Mouse (Mus musculus) CD4-positive helper T cell, adult 2 months (primary cell): ENCODE results near the gene Steap3.
"Not testable (repeated sequence)": the region's sequence is repeated elsewhere in the genome, so short reads cannot be mapped to it uniquely, and the experiment has no call there.

Experiments used
- DNase-seq: peaks from one replicate; pipeline ENCODE4 v3.0.0-alpha.2; 2012; ENCODE audit warnings: low read depth, missing footprints, low spot score

The Steap3 gene

DNA sequence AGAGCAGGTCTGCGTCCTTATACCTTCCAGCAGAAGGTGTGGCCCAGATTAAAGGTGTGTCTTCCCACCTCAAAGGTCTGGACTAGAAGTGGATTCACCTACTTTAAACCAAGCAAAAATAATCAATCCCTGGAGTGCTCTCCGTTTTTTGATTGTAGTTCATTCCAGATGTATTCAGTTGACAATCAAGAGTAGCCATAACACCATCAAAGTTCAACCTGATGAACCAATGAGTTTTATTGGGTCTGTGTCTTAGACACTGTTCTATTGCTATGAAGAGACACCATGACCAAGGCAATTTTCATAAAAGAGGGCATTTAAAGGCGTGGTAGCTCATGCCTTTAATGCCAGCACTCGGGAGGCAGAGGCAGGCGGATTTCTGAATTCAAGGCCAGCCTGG is at the start of gene Steap3:
Gene Steap3 (minus strand): TSS at position 101 of the 400 bp plus-strand sequence.
- no peak for DNase-seq

DNA sequence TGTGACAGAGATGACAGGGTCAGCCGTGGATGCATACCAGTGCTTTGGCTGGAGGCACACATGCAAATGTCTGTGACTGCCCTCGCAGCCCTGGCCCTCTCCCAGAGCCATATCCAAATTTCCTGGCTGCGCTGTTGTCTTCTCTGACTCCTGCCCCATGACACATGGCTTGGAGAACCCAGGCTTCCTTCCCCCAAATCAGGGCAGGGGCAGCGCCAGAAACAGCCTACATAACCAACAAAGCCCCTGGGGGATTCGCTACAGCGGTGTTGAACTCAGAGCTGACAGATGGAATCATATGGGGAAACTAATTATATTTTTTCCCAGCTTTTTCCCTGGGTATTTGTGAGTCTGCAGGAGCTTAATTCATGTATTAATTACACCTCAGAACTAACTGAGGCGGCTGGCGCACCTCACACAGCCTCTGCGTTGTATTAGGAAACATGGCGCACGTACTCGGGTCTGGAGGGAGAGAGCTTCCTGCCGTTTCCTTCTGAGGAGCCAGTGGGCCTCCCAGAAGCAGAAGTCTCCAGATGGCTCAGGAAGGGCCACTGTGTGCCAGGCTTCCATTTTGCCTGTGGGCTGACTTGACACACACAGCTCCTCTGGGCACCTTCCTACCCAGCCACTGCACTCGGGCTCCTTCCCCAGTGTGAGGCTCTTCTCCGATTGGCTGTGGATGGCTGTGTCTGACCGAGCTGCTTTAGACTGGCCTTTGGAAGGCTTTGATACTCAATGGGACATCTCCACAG is 48.9 kb upstream of the Steap3 start:
- no peak for DNase-seq

DNA sequence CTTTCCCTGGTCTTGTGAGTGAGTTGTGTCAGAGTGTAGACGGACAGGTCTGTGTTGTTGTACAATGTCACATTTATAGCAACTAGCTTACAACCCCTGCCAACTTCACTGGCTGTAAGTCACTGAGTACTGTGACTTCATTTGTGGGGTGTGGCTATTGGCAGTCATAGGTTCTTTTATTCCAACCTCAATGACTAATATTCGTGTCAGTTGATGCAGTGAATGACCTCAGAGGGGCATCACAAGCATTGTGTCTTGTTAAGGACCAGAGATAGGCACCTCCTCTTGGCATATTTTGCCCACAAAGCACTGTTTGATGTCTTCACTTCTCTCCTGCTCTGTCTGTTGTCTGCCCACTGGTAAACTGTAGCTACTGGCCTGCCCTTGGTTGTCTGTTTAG is 33.3 kb upstream of the Steap3 start:
- DNase-seq = no peak

DNA sequence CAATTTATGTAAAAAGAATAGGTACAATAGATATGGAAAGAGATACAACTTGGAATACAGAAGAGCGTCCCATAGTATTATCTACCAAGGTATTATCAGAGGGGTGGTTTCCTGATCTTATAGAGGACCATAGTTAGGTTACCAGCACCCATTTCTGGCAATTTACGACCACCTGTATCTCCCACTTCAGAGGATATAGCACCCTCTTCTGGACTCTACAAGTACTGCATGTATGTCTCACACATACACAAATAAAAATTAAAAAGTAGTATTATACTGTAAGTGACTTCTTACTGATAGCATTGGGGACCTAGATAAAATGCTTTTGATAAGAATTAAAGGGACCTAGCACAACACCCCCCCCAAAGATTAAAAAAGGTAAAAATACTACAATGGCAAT is 24.4 kb upstream of the Steap3 start:
- no peak for DNase-seq

DNA sequence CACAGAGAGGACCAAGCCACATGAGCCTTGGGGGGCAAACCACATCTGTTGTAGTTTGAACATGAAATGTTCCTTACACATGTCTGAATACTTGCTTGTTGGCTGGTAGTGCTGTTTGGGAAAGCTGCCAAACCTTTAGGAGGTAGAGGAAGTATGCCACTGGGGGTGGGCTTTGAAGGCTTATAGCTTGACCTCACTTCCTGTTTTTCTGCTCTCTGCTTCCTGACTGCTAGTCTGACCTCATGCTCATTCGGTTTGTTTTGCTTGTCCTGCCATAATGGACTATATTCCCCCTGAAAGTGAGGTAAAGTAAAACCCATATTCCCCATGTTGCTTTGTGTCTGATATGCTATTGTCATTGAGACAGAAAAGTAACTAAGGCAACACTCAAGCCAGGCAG is 21.3 kb upstream of the Steap3 start:
- peak; percentile 11 for DNase-seq

DNA sequence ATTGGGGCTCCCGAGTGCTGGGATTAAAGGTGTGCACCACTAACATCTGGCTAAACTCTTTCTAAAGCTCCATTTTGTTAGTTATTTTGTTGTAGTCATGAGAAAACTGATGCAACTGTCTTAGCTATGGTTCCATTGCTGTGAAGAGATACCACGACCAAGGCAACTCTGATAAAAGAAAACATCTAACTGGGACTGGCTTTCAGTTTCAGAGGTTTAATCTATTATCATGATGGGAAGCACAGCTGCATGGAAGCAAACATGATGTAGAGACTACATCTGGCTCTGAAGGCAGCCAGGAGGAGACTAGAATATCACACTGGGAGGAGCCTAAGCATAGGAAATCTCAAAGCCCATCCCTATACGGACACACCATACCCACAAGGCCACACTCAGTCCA is 19.2 kb upstream of the Steap3 start:
- no peak for DNase-seq

DNA sequence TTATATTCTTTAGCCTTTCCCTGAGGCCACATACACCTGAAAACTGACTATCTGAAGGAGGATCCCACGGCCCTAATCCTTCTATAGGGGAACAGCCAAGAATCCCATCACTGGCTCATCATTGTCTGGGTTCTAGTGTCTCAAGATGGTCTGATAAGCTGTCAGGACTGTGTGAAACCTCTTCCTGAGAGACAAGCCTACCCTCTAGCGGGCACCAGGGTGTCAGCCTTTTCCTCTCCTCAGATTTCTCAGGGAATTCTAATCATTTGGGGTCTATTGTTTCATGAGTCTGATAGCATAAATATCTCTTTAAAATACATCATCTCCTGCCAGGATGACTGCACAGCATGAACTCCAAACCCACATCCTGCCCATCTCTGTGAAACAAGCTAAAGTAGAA is 17.3 kb upstream of the Steap3 start:
- no peak for DNase-seq

DNA sequence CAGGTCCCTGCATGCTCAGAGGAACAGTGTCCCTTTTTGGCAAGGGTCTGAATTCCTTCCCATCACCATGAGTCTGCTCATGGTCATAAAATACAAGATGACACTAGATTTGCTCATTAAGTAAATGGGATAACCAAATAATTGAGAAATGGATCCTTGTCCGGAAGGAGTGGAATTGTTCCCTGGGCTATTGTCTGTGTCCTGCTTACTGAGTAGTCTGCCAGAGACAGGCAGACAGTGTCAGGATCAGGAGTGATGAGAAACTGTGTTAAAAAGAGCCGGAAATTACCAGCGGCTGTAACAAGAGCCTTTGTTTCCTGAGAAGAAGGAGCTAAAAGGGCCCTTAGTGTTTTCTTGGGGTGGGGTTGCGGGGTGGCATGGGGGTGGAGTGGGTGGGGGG is 15.2 kb upstream of the Steap3 start:
- DNase-seq = no peak

DNA sequence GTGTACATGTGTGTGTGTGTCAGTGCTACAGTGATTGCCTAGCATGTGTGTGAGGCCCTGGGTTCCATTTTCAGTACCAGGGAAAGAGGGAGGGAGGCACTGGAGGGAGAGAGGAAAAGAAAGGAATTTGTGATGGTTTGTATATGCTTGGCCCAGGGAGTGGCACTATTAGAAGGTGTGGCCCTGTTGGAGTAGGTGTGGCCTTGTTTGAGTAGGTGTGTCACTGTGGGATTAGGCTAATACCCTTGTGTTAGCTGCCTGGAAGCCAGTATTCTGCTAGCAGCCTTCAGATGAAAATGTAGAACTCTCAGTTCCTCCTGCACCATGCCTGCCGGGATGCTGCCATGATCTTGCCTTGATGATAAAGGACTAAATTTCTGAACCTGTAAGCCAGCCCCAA is 3.6 kb upstream of the Steap3 start:
- DNase-seq = not testable (repeated sequence)

DNA sequence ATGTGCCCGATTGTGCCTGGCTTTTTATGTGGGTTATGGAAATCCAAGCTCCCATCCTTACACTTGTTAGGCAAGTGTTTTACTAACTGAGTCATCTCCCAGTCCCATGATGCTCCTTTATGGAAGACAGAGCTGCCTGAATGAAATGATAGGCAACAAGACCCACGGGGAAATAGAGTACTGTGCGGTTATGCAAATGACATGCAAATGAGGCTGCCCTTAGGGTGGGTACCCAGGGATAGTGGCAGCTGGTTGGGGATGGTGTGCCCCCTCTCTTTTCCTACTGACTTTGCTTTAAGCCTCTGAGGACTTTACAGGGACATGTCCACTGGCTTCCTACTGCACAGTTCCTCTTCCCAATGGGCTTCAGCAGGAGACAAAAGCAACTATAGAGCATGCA is 2.7 kb upstream of the Steap3 start:
- DNase-seq = no peak

DNA sequence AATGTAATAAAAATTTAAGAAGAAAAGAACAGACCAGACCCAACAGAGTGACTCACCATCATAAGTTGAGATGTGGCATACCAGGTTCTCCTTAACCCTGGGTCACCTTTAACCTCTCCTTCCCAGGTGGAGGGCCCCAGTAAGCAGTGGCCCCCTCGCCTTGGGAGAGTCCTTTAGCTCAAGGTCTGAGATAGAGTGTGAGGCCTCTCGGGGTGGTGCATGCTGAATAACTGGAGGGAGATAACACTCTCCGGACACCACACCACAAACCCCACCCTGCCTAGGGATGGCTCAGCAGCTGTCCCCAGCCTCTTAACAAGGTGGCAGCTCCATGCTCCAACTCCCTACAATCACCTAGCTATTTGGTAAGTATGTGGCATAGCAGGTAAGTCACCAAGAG is 1.6 kb downstream of the Steap3 start:
- DNase-seq = no peak

DNA sequence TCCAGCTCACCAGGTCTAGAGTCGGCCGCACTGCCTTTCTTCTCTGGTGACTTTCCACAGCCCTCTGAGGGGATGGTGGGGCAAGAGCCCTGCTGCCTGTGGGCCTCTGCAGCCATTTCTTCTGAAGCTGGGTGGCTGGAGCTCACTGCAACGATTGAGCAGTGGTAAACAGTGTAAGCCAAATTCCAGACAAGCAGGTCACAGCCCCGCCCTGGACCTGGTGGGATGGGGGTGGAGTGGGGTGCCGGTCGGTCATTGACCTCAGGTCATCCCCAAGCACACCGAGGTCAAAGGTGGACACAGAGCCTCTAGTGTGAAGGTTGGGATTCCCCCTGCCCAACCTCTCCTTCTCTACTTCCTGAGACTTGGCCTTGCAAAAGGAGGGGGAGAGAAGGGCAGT is 2.4 kb downstream of the Steap3 start:
- DNase-seq = no peak

DNA sequence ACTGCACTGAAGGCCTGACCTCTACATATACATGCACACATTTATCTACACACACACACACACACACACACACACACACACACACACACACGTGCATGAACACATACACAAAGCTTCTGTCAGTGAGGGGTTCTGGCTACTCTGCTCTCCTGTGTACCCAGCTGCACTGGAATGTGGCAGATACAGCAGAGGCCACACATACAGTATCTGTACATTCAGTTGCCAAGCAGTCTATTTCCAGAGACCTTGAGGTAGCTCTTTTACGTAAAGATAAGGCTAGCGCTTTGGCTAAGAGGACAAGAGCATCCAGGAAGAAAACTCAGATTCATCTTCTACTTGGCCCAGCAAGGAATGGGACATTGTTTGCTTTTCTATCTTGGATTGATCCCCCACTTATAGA is 4.9 kb downstream of the Steap3 start:
- no peak for DNase-seq

DNA sequence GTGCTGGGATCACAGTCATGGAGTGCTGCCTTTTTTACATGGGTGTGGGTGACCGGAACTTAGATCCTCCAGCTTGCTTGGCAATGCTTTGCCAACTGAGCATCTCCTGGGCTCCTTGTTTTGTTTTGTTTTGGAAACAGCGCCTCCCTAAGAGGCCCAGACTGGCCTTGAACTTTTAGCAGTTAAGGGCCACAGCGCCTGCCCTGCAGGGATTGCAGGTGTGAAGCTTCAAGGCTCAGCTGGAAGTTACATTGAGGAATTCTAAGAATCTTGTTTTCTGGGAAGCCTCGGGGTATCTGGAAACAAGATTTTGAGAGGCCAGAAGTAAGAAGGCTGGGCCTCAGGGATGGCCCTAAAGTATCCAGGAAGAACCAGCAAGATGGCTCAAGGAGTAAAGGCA is 6.0 kb downstream of the Steap3 start:
- DNase-seq = no peak

DNA sequence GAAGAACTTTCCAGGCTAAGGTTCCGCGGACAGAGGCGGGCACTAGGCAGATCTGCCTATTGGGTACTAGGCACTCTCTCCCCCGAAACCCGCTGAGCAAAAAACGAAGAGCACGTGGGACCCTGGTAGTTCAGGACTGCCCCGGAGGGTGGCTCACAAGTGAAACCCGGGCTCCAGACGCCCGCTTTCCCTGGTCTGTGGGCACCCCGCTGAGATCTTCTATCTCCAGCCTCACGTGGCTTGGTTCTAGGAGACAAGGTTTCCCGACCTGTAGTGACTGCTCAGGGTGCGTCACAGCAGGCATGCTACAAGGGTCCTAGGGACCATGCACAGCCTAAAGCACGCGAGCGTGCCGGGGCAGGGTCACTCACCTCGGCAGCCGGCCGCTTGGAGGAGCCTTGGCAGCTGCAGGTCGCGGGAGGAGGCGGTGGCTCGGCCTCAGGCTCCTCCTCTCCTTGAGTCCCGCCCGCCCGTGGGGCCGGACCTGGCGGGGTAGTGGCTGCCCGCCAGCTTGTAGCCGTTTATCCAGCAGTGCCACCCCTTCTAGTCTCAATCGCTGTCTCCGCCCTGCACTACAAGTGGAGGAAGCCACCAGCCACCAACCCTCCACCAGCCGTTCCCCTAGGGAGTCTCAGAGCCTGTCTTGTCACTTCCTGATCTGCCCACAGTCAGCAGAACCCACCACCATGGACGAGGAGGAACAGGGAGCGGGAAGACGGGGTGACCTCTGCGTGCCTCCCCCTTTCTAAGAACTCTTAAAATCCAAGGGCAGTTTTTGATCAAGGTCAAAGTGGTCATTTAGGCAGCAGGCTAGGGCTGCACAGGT is 7.4 kb downstream of the Steap3 start:
- DNase-seq = peak; percentile 56

DNA sequence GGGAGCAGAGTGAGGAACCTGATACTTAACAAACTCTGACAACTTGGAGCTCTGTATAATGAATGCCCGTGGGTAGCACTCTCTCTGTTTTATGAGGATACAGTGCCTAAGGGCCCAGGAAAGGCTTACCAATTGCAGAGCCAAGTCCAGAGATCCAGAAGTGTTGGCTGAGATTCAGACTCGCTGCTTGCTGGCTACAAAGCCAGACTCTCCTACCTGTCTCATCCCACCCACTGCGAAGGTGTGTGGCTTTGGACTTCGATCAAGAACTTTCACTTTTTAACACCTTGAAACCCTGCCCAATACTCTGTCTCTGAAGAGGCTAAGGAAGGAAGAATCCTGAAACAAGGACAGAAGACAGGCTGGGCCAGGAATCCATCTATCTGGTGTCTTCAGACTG is 9.3 kb downstream of the Steap3 start:
- no peak for DNase-seq

DNA sequence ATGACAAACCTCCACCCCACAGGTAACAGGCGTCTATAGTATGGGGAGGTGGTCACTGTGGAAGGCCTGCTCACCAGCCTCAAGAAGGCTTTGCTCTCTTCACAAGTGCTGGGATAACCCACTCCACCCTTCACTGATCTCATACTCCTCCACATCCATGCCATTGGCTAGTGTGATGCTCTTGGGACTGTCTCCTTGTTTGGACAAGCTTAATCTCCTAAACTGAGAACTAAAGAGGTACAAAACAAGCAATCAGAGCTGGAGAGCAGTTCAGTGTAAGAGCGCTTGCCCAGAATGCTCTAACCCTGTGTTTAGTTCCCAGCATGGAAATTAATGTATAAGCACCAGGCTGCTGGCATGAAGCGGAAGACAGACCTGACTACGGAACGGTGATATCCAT is 11.3 kb downstream of the Steap3 start:
- no peak for DNase-seq

DNA sequence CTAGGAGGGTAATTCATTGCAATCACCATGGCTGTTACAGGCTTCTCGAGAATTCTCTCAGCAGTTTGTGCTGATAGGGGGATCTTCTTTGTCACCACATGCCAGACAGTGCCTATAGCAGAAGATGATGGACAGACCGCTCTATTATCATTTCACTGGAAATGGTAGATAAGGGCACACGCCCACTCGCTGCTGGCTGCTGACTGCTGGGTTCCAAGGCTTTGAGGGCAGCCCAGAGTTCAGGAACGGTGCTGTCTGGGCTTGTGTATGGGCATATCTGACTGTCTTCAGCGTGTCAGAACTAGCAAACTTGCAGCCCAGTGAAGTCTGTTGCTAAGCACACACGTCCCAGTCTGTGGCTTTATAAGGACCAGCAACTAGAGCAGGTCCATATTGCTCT is 13.3 kb downstream of the Steap3 start:
- DNase-seq = no peak

DNA sequence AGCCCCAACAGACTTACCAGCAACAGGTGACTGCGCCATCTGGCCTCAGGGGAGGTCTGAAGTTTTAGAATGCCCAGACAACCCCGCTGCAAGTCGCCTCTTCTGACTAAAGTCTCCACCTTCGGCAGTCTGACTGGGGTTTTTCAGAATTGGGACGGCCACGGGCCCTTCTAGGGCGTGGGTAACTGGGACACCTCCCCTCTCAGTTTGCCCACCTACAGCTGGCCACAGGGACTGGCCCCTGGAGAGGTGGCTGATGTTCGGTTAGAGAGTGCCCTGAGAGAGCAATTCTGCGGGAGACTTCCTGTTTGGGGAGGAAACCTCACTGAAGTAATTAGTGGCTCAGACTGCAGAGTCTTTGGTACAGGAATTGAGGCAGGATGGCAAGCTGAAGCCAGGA is 13.8 kb downstream of the Steap3 start:
- no peak for DNase-seq

DNA sequence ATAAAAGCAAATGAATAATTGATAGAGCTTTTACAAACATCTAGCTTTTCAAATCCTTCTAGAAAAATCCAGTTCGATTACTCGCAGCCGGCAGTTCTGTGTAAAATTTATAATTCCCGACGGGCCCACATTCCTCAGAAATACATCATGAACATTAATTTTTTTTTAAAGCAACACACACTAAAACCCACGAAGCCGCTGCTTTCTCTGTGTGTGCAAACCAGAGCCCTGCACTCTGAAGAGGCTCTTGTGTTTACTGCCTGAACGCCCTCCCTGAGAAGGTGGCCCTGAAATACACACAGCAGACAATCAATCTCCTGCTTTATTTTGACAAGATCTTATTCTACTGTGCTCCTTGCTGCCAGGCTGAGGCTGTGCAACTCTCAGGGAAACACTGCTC is 14.3 kb downstream of the Steap3 start:
- no peak for DNase-seq

DNA sequence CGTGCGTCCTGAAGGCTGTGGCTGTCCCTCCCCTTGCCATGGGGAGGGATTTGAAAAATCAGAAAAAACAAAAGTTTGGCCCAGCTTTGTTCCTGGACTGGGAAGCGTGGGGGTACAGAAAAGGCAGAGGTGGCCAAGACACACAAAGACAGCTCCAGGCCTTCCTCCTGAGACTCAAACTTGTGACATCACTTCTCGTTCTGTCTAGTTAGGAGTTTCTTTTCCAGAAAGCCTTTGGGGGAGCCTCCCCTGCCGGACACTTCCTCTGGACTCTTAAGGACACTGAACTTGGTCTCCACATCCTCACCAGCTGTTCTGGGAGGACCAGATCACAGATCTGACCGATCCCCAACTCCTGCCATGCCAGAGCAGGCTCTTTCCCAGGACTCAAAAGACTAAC is 18.8 kb downstream of the Steap3 start:
- DNase-seq = no peak

DNA sequence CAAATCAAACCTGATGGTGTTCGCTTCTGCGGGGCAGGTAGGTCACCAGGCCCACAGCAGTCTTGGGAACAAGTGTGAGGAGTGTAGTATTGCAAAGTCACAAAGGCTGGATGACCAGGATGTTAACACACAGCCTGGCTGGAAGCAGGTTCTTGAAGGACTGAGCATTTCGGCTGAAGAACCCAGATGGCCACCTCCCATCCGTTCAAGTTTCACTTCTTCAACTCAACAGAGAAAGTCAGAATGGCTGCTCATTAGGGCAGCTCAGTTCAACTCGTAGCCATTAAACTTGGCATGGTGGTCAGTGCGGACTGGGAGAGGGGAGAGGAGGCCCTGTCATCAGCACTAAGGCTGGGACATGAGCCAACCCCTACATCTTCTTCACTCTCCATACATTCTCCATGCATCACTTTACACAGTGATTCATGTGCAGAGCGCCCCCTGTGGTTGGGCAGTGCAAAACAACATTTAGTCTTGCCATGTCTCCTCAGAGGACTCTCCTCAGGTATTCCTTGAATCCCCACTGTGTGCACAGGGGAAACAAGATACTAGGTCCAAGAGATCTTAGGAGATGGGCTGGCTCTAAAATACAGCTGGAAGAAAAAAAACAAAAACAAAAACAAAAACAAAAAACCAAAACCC is 19.9 kb downstream of the Steap3 start:
- DNase-seq = no peak

DNA sequence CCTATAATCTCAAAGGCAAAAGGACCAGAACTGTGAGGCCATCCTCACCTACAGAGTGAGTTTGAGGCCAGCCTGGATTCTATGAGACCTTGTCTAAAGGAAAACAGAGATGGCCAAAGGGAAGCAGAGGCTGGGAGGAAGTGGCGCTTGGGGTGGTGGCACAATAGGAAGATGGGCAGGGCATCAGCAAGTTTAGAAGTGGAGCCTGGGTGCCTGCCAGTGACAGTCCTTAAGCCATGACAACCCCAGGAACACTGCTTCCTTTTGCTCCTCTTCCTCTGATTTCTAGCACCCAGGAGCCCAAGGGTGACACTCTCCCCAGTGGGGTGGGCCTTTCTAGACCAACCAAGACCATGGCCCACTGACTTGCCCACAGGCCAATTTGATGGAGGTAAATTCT is 21.3 kb downstream of the Steap3 start:
- no peak for DNase-seq
